Mouse (Mus musculus) limb, embryonic 11.5 days (tissue): ENCODE results near the gene Col15a1. TPM values are rescaled to one million over a fixed set of nuclear protein-coding genes. Genes with fewer than 3 reads are reported as not detected.

Experiments used
- ATAC-seq: fragments of 200-750 bp; cut with Nextera tagmentation; 2 replicates; pipeline ENCODE4 v1.8.0; 2017; ENCODE audit warnings: low read depth; ENCODE audit not compliant: insufficient number of reproducible peaks, low FRiP score, low TSS enrichment
- DNase-seq: peaks from one replicate; pipeline ENCODE4 v3.0.0-alpha.2; 2015; ENCODE audit warnings: low spot score
- H3K27ac ChIP-seq: fragments of 300-500 bp; sonication (generic); replicated peaks from 2 replicates; pipeline ENCODE4 v1.5.1; 2014; ENCODE audit warnings: low read depth, mild to moderate bottlenecking, low read length
- H3K27me3 ChIP-seq: fragments of 300-500 bp; sonication (generic); 2 replicates; pipeline ENCODE4 v1.6.1; 2014; ENCODE audit warnings: mild to moderate bottlenecking, low read length, mixed read lengths; ENCODE audit not compliant: control insufficient read depth, insufficient read depth
- H3K36me3 ChIP-seq: fragments of 300-500 bp; sonication (generic); 2 replicates; pipeline ENCODE4 v1.6.1; 2014; ENCODE audit warnings: mild to moderate bottlenecking, low read length, moderate library complexity, mixed read lengths; ENCODE audit not compliant: control insufficient read depth, insufficient read depth
- H3K4me1 ChIP-seq: fragments of 300-500 bp; sonication (generic); 2 replicates; pipeline ENCODE4 v1.6.1; 2014; ENCODE audit warnings: low read length, mixed read lengths; ENCODE audit not compliant: control insufficient read depth, insufficient read depth
- H3K4me2 ChIP-seq: fragments of 300-500 bp; sonication (generic); 2 replicates; pipeline ENCODE4 v1.6.1; 2014; ENCODE audit warnings: low read depth, mild to moderate bottlenecking, moderate library complexity; ENCODE audit not compliant: severe bottlenecking
- H3K4me3 ChIP-seq: fragments of 300-500 bp; sonication (generic); 2 replicates; pipeline ENCODE4 v1.5.1; 2014; ENCODE audit warnings: low read depth, low read length
- H3K9ac ChIP-seq: fragments of 300-500 bp; sonication (generic); 2 replicates; pipeline ENCODE4 v1.6.1; 2014; ENCODE audit warnings: mild to moderate bottlenecking, low read length
- H3K9me3 ChIP-seq: fragments of 300-500 bp; sonication (generic); 2 replicates; pipeline ENCODE4 v1.6.1; 2016; ENCODE audit warnings: low read length; ENCODE audit not compliant: control insufficient read depth
- WGBS: fragments of 180-500 bp; shearing (Covaris S2); extraction: QIAGEN DNeasy Blood & Tissue Kit; methylation state at CpG from one replicate; pipeline ENCODE4 v1.1.7; 2014; 5-methylcytosine and 5-hydroxymethylcytosine counted together
- polyA plus RNA-seq: library from polyadenylated mRNA; unstranded; fragments of >200 nt; fragmentation: Nextera tagmentation; extraction: Ambion mirVana; gene quantifications from 2 replicates; pipeline ENCODE4 v1.2.1, GENCODE M21; 2014

The Col15a1 gene
- 8.6 and 8.7 TPM in 2 replicates for polyA plus RNA-seq

GRCm38 (mm10) chr4:47207969-47208420 lies at the start of gene Col15a1:
Col15a1 (plus strand) TSS chr4:47208161.
- Histone ChIP-seq H3K4me1 (0 out of 2 replicates have a peak, but pooled peaks cover 4% of the 10 kb centered on the region), H3K27ac (no peak within 1 kb of the TSS), H3K4me3 (peak within 1 kb of the TSS; percentile 51), H3K4me2 (peak within 1 kb of the TSS; percentile 93), H3K9me3 (no peaks in the 10 kb centered on the region), H3K9ac (peak within 1 kb of the TSS; percentile 67), H3K36me3 (no peaks in the 10 kb centered on the region), H3K27me3 (peaks cover 43% of the 10 kb centered on the region)
- peak; percentile 64 for DNase-seq
- 0 out of 2 replicates have a peak, but pooled peaks have one; percentile 9 for ATAC-seq
- under 1% methylated on average over 13 of the region's 45 CpGs for WGBS

- H3K27ac ChIP-seq: no peak overlapping the region
Measured at GRCm38 (mm10) chr4:47161103-47161755, 46.7 kb upstream of the Col15a1 start.

GRCm38 (mm10) chr4:47161756-47162587 lies 46.0 kb upstream of the Col15a1 start:
- H3K4me3 ChIP-seq: no peak overlapping the region
- H3K4me1 ChIP-seq: no peaks in the 10 kb centered on the region
- H3K9ac ChIP-seq: no peak overlapping the region
- no peak overlapping the region for H3K27ac ChIP-seq
- ATAC-seq: no peak
- no peaks in the 10 kb centered on the region for H3K27me3 ChIP-seq
- WGBS: 79% methylated on average over 12 of the region's 12 CpGs
- H3K36me3 ChIP-seq: no peaks in the 10 kb centered on the region
- no peaks in the 10 kb centered on the region for H3K9me3 ChIP-seq
- no peak overlapping the region for H3K4me2 ChIP-seq
- no peak for DNase-seq

More at GRCm38 (mm10) chr4:47161103-47161755, 46.7 kb upstream of the Col15a1 start:
- DNase-seq (no peak), ATAC-seq (no peak)
- Histone ChIP-seq H3K4me3 (no peak overlapping the region), H3K4me1 (no peaks in the 10 kb centered on the region), H3K27me3 (no peaks in the 10 kb centered on the region), H3K9me3 (no peaks in the 10 kb centered on the region), H3K36me3 (no peaks in the 10 kb centered on the region), H3K4me2 (no peak overlapping the region), H3K9ac (no peak overlapping the region)
- 14% methylated on average over 3 of the region's 4 CpGs for WGBS

- Histone ChIP-seq H3K4me3 (no peak overlapping the region), H3K9me3 (no peaks in the 10 kb centered on the region), H3K9ac (no peak overlapping the region), H3K27ac (no peak overlapping the region), H3K27me3 (no peaks in the 10 kb centered on the region), H3K4me1 (no peaks in the 10 kb centered on the region), H3K4me2 (no peak overlapping the region), H3K36me3 (no peaks in the 10 kb centered on the region)
- ATAC-seq (no peak), DNase-seq (no peak)
- 48% methylated on average over 1 of the region's 1 CpGs for WGBS
Measured at GRCm38 (mm10) chr4:47172314-47172713, 35.6 kb upstream of the Col15a1 start.

- Histone ChIP-seq H3K27me3 (no peaks in the 10 kb centered on the region), H3K4me3 (no peak overlapping the region), H3K4me2 (no peak overlapping the region), H3K9ac (no peak overlapping the region), H3K27ac (no peak overlapping the region), H3K9me3 (no peaks in the 10 kb centered on the region), H3K36me3 (no peaks in the 10 kb centered on the region), H3K4me1 (no peaks in the 10 kb centered on the region)
- whole genome bisulfite sequencing: 83% methylated on average over 8 of the region's 8 CpGs
- DNase-seq (no peak), ATAC-seq (no peak)
Measured at GRCm38 (mm10) chr4:47177101-47177500, 30.9 kb upstream of the Col15a1 start.

GRCm38 (mm10) chr4:47178261-47178961 lies 29.6 kb upstream of the Col15a1 start:
- Histone ChIP-seq H3K27me3 (no peaks in the 10 kb centered on the region), H3K4me3 (no peak overlapping the region), H3K4me2 (no peak overlapping the region), H3K9me3 (no peaks in the 10 kb centered on the region), H3K36me3 (no peaks in the 10 kb centered on the region), H3K27ac (no peak overlapping the region), H3K9ac (no peak overlapping the region), H3K4me1 (no peaks in the 10 kb centered on the region)
- ATAC-seq (no peak), DNase-seq (no peak)
- 74% methylated on average over 8 of the region's 8 CpGs for WGBS

GRCm38 (mm10) chr4:47179535-47179934 lies 28.4 kb upstream of the Col15a1 start:
- H3K9me3 ChIP-seq: no peaks in the 10 kb centered on the region
- no peaks in the 10 kb centered on the region for H3K4me1 ChIP-seq
- H3K36me3 ChIP-seq: no peaks in the 10 kb centered on the region
- no peak overlapping the region for H3K27ac ChIP-seq
- ATAC-seq (no peak), DNase-seq (no peak)
- WGBS: 88% methylated on average over 5 of the region's 5 CpGs
- no peaks in the 10 kb centered on the region for H3K27me3 ChIP-seq
- H3K9ac ChIP-seq: no peak overlapping the region
- no peak overlapping the region for H3K4me2 ChIP-seq
- no peak overlapping the region for H3K4me3 ChIP-seq

GRCm38 (mm10) chr4:47184058-47184661 lies 23.8 kb upstream of the Col15a1 start:
- 63% methylated on average over 6 of the region's 6 CpGs for WGBS
- DNase-seq (no peak), ATAC-seq (no peak)
- H3K9ac ChIP-seq: no peak overlapping the region
- H3K4me3 ChIP-seq: no peak overlapping the region
- H3K4me2 ChIP-seq: no peak overlapping the region
- H3K27ac ChIP-seq: no peak overlapping the region
- H3K27me3 ChIP-seq: no peaks in the 10 kb centered on the region
- H3K9me3 ChIP-seq: no peaks in the 10 kb centered on the region
- no peaks in the 10 kb centered on the region for H3K36me3 ChIP-seq
- H3K4me1 ChIP-seq: no peaks in the 10 kb centered on the region
